Comparison of ENCODE assay signal across 31 mouse cellular contexts in genomic region chr1:78161745-78162144, GRCm38 (mm10). TPM values are rescaled to one million over a fixed set of nuclear protein-coding genes. Genes with fewer than 3 reads are reported as not detected.
"Had no signal": no experiment of that assay in that cellular context is flagged by ENCODE, and none has a peak within 500 bp of the region (broad histone marks: within the 10 kb centered on the region; RNA-seq: fewer than 3 reads in every experiment).

No protein-coding gene starts in this region.

- H3K9me3 ChIP-seq: heart, embryonic 13.5 days; heart, embryonic 15.5 days; hindbrain, embryonic 12.5 days; kidney, embryonic 15.5 days; limb, embryonic 13.5 days; limb, embryonic 15.5 days had no signal

- H3K4me3 ChIP-seq: gastrocnemius, adult 2 months; heart, embryonic 13.5 days; heart, embryonic 15.5 days; hindbrain, embryonic 12.5 days; kidney, embryonic 15.5 days; left cerebral cortex, adult 2 months; limb, embryonic 13.5 days; limb, embryonic 15.5 days had no signal

- H3K27ac ChIP-seq: gastrocnemius, adult 2 months; heart, embryonic 13.5 days; heart, embryonic 15.5 days; hindbrain, embryonic 12.5 days; hindbrain, embryonic 14.5 days; kidney, embryonic 15.5 days; kidney, postnatal 0 days; left cerebral cortex, adult 2 months; limb, embryonic 13.5 days; limb, embryonic 15.5 days; liver, embryonic 14.5 days had no signal

- ATAC-seq: hindbrain, embryonic 16.5 days; intestine, embryonic 16.5 days had no signal

- H3K4me2 ChIP-seq: heart, embryonic 11.5 days; heart, embryonic 13.5 days; heart, embryonic 15.5 days; hindbrain, embryonic 12.5 days; hindbrain, embryonic 14.5 days; kidney, embryonic 15.5 days; limb, embryonic 13.5 days; limb, embryonic 15.5 days had no signal

- DNase-seq: gastrocnemius, adult 2 months; gastrocnemius, postnatal 10 days; gastrocnemius, postnatal 25 days; heart, adult 18-20 months; heart, postnatal 14 days; heart, postnatal 36 days; kidney, adult 11 months; kidney, adult 2 months; kidney, adult 9 months; kidney, postnatal 14 days; kidney, postnatal 36 days; layer of hippocampus, adult 9-11 months; layer of hippocampus, postnatal 36 days had no signal

- H3K4me1 ChIP-seq: heart, embryonic 13.5 days; heart, embryonic 15.5 days; kidney, embryonic 15.5 days had no signal

- H3K36me3 ChIP-seq: heart, embryonic 13.5 days; heart, embryonic 15.5 days; hindbrain, embryonic 12.5 days; kidney, embryonic 15.5 days; limb, embryonic 13.5 days; limb, embryonic 15.5 days had no signal

- H3K9ac ChIP-seq: heart, embryonic 13.5 days; heart, embryonic 15.5 days; hindbrain, embryonic 12.5 days; hindbrain, embryonic 14.5 days; kidney, embryonic 15.5 days; limb, embryonic 13.5 days; limb, embryonic 15.5 days; liver, embryonic 14.5 days had no signal

RNA-seq across cellular contexts. Expression of gene Pax3, which starts 35.2 kb away (rescaled TPM):
- polyA plus RNA-seq: frontal cortex, adult 2 months; intestine, embryonic 14.5 days; intestine, embryonic 16.5 days; kidney, embryonic 15.5 days; kidney, postnatal 0 days; large intestine, adult 2 months; liver, adult 2 months; liver, embryonic 14.5 days; liver, embryonic 16.5 days had no signal
